Mouse (Mus musculus) cerebellum, postnatal 14 days (tissue): ENCODE measurements at regions not wholly inside any gene's neighbourhood (a gene's known extent, or its start where the extent isn't known, plus 50 kb on each side); places are given as distances from the start of the nearest gene placed in this dataset.

Experiments used
- DNase-seq, 2 experiments: peaks; one replicate each; pipeline ENCODE4 v3.0.0; 2021; ENCODE audit warnings: mixed read lengths in 2 of 2

- no peak for DNase-seq
These were observed 146.9 kb upstream of the Gmnc start for GRCm38 (mm10) chr16:27138384-27138783.

GRCm38 (mm10) chr16:27138987-27139386, 147.5 kb upstream of the Gmnc start:
- peak; percentile 24 to 63 for DNase-seq

GRCm38 (mm10) chr16:27140037-27140436, 148.6 kb upstream of the Gmnc start:
- peak; percentile 79 to 83 for DNase-seq

- DNase-seq = no peak
These were observed 151.5 kb upstream of the Ostn start for GRCm38 (mm10) chr16:27155805-27156204.

- peak; percentile 60 to 69 for DNase-seq
These were observed 111.6 kb upstream of the Ostn start for GRCm38 (mm10) chr16:27195650-27196049.
